Mouse (Mus musculus): ENCODE measurements at regions not wholly inside any gene's neighbourhood (a gene's known extent, or its start where the extent isn't known, plus 50 kb on each side); places are given as distances from the start of the nearest gene placed in this dataset.
A peak's percentile ranks its signal among the peaks of the same experiment; 100 is the strongest.

- DNase-seq, result no peak
Observed at GRCm38 (mm10) chr6:147755750-147756523, 280.3 kb downstream of the Ccdc91 start.

DNA sequence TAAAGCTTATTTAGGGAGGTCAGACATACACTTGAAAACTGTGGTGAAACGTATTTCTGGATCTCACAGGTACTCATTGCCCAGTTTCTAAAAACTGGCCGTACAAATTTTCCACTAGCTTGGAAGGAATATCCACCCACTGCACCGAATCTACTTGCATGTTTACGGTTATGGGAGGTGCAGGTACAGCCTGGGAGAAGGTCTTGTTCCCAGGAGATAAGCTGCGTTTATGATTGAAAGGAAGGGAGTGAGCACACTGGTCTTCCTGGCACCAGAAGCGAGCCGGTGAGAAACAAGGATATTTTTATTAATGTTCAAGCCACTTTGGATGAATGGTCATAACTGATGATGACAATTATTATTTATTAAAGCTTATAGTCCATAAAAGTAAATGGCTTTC, 283.9 kb downstream of the Ccdc91 start:
- DNase-seq, result no peak

- no peak for DNase-seq
Observed at GRCm38 (mm10) chr6:147760113-147760512, 284.5 kb downstream of the Ccdc91 start.

- DNase-seq, result no peak
Observed at GRCm38 (mm10) chr6:147765241-147765640, 281.8 kb upstream of the Far2 start.

- DNase-seq, result no peak
Observed at GRCm38 (mm10) chr6:147769180-147769579, 277.9 kb upstream of the Far2 start.

- DNase-seq, result no peak
Observed at GRCm38 (mm10) chr6:147770034-147770433, 277.0 kb upstream of the Far2 start.

DNA sequence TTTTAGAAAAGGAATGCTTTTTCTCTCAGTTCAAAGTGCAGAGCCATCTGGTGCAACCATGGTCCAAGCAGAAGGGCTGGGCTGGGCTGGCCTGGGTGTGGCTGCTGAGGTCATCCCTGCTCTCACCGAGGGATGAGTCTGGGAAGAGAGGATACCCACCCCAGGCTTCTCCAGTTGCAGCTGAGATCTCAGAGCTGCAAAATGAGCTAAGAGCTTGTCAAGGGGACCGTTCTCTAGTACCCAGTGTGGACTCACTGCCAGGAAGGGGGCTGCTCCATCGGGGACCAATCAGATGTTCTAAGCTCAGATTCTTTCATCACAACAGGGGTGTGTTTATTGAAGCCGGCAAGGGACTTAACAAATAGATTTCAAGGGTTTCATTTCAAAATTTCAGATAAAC, 275.6 kb upstream of the Far2 start:
- no peak for DNase-seq

DNA sequence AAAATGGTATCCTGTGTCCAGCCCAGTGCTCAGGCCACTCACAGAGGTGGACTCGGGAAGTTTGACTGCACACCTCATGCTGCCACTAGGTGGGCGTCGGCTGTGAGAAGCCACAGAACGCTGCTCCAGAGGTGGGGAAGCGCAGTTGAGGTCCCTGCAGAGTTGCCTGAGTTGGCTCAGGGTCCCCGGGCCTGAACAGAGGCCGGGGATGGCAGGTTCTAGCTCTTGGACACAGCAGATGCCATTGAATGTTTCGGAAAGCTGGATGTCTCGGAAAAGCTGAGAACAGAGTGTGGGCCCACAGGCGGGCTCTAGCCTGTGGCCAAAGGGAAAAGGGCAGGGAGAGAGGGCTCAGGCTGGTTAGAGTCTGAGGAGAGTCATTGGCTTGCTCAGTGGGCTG, 273.2 kb upstream of the Far2 start:
- DNase-seq, result no peak

- no peak for DNase-seq
Observed at GRCm38 (mm10) chr6:147774626-147775025, 272.4 kb upstream of the Far2 start.

GRCm38 (mm10) chr6:147779466-147779865, 267.6 kb upstream of the Far2 start:
- DNase-seq, result no peak

- no peak for DNase-seq
Observed at GRCm38 (mm10) chr6:147784249-147784648, 262.8 kb upstream of the Far2 start.

- no peak for DNase-seq
Observed at GRCm38 (mm10) chr6:147784854-147785253, 262.2 kb upstream of the Far2 start.

GRCm38 (mm10) chr6:147788095-147788494, 259.0 kb upstream of the Far2 start:
- DNase-seq, result no peak

DNA sequence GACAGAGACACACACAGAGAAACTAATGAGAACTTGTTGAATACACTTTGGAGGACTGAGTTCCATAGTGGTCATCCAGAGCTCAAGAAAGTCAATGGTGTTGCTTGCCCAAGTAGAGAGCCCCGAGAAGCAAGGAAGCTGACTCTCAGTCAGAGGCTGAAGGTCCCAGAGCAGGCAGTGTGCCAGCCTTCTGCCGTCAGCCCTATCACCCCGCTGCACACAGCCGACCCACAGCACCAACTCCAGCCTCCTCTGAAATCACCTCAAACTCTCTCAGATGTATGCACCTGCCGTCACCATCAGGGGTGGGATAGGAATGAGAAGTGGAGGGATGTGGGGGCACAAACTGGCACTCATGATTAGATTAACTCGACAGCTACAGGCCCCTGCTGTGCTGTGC, 257.9 kb upstream of the Far2 start:
- no peak for DNase-seq

GRCm38 (mm10) chr6:147793811-147794210, 253.2 kb upstream of the Far2 start:
- no peak for DNase-seq

- no peak for DNase-seq
Observed at GRCm38 (mm10) chr6:147794351-147794750, 252.7 kb upstream of the Far2 start.

DNA sequence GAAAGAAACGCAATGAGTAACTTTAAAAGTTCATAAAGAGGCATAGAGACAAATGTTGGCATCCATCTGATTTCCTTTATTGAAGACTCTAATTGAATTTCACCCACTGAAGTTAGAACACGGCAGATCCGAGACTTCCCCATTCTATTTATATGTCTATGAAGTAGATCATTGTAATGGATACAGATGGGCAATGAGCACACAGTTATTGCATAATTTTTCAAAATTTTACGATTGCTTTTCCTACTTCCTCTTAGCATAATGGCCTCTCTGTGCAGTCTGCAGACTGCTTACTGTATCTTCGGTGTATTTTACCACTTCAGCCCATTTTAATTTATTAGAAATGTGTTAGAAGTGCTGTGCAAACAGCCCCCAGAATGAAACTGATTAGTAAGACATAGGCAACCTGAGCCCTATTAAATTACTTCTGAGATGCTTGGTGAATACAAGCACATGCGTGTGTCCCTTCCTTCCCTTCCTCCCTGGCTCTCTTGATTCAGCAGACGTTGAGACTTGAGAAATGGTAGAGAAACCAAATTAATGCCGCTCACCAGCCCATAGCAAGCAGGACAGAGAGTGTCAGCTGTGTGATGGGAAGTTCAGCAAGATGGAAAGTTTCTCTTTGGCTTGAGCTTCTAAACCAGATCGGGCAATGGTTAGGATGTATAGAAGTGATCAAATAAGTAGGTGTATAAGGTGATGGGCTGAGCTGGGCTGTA, 247.9 kb upstream of the Far2 start:
- DNase-seq, result no peak

GRCm38 (mm10) chr6:147799861-147800260, 247.2 kb upstream of the Far2 start:
- no peak for DNase-seq

GRCm38 (mm10) chr6:147800846-147801245, 246.2 kb upstream of the Far2 start:
- no peak for DNase-seq

GRCm38 (mm10) chr6:147803893-147804292, 243.2 kb upstream of the Far2 start:
- no peak for DNase-seq

- DNase-seq, result peak; percentile 52 to 60
Observed at GRCm38 (mm10) chr6:147810710-147811109, 236.3 kb upstream of the Far2 start.

DNA sequence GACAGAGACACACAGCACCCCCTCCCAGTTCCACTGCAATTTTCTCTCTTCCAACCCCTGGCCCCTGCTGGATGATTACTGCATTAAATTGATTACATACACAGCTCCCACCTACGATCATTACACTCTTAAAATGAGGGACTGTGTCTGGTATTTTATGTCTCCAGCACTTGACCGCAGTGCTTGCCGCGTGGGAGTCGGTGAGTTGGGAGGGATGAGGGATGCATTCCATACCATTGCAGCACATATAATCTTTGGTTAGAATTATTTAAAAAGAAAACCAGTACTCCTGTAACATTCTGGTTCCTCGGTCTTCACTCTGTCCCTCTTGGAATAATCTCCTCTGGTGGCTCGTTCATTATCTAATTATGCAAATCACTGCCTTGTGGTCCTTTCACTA, 230.2 kb upstream of the Far2 start:
- DNase-seq, result no peak

DNA sequence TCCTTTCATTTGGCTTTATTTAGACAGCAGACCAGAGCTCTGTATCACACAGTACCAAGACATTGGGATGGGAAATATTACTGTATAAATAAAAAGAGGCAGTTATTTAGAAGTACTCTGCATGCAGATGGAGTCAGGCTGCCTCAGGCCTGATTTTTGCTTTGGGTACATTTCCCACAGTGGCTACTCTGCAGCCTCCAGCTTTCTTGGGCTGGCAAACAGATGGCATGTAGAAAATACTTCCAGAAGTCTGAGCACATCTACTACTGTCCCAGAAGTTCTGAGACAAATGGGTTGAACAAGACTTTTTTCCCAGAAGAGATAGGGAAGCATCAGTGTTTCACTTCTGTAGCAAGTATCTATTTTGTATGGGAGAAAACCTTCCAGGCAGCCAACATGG, 229.8 kb upstream of the Far2 start:
- DNase-seq, result no peak

DNA sequence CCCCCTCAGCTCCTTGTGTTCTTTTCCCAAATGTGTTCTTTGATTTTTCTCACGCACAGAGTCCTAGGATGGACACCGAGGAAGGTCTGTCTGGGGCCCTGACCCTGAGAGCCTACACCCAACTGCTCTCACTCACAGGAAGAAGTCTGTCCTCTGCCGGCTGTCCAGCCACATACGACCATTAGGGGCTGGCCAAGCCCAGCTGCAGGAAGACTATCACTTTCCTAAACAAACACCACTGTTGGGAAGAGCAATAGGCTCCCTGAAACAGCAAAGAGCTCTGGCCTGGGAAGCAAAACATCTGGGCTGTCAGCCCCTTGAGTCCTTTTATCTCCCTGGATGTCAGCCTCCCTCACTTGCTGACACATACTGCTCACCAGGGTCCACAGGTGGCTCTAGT, 224.8 kb upstream of the Far2 start:
- DNase-seq, result no peak

DNA sequence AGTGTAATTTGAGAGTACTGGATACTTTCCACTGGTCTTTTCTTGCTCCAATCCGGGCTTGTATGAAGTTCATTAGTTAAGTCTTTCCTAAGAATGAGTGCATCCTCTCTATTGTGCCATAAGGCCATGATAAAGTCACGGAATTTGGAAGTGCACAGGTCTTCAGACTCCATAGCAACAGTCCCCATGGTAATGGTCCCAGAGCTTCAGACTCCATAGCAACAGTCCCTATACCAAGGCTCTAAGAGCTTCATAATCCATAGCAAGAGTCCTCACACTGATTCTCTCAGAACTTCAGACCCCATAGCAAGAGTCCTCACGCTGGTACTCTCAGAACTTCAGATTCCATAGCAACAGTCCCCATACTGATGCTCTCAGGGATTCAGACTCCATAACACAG, 214.5 kb upstream of the Far2 start:
- no peak for DNase-seq
